Mouse (Mus musculus) inflammation-experienced regulatory T-cells (primary cell): ENCODE results near the gene Cyyr1. TPM values are rescaled to one million over a fixed set of nuclear protein-coding genes. Genes with fewer than 3 reads are reported as not detected.

Experiments
- polyA plus RNA-seq, 2 experiments: library from polyadenylated mRNA; unstranded; fragments of 100-300 nt; shearing (Covaris generic); gene quantifications; one replicate each; pipeline ENCODE4 v1.2.1; 2017

Gene Cyyr1
- under 1 TPM; 0.20 to 0.48 TPM for polyA plus RNA-seq

GRCm38 (mm10) chr16:85553297-85553696, at the start of gene Cyyr1:
TSS of gene Cyyr1 (minus strand) at chr16:85553397.

Other genes with a start within 250 kb of the Cyyr1 start
- 1 to 10 TPM in 1 of 2 experiments, under 1 TPM in 1; 0.90 to 1.0 TPM for gene Adamts1, start 249.7 kb upstream of the Cyyr1 start, polyA plus RNA-seq